Mouse (Mus musculus): ENCODE measurements around the gene Arhgef28. TPM values are rescaled to one million over a fixed set of nuclear protein-coding genes. Genes with fewer than 3 reads are reported as not detected.

Gene Arhgef28
- polyA plus RNA-seq, 1 experiment: 16.7 TPM

DNA sequence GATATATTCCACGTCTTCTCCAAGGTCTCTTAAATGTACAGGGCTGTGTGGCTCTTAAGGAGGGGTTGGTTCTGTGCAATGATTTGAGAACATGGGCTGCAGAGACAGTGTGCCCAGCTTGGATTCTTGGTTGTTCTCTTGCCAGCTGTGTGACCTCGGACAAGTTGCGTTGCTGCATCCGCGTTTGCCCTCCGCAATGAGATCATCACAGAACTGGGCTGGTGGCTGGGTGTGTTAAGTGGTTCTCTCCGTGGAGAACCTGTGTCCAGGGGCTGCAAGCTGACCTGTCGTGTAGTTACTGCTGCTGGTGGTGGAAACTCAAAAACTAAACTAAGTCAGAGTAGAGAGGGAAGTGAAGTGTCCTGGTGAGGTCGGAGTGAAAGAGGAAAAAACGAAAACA, 279.9 kb downstream of the Arhgef28 start:
- no peak for TF ChIP-seq CTCF (IDR thresholded peaks at IDR 0.05; ENCODE audit: borderline replicate concordance, insufficient read depth, low read length)
- no peak for TF ChIP-seq POLR2A (IDR thresholded peaks at IDR 0.05; ENCODE audit: low read depth, low read length)
- no peak overlapping the region for H3K4me3 ChIP-seq (ENCODE audit: insufficient read depth, low read length)
- H3K4me1 ChIP-seq (ENCODE audit: control insufficient read depth, insufficient read depth, low read length): peaks cover 15% of the 10 kb centered on the region
- no peak overlapping the region for H3K27ac ChIP-seq (ENCODE audit: insufficient read depth, low read length)

DNA sequence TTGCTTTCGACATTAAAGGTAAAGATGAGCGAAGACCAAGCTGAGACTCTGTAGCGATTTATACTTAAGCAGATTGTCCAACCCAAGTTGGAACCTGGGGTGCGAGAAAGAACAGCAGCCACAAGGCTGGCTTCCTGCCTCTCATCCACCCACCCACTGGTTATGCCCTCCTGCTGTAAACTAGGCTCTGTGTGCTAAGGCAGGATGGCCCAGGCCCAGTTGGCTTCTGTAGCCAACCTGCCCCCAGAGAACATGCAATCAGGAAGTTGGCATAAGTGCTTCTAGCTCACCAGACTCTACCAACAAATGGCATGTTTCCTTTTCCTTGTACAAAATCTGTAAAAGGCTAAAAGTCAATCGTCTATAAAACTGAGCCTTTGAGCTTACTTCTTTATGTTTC, 283.2 kb downstream of the Arhgef28 start:
- H3K4me1 ChIP-seq (ENCODE audit: control insufficient read depth, insufficient read depth, low read length): peaks cover 7% of the 10 kb centered on the region
- H3K4me3 ChIP-seq (ENCODE audit: insufficient read depth, low read length): no peak overlapping the region
- H3K27ac ChIP-seq (ENCODE audit: insufficient read depth, low read length): no peak overlapping the region
- TF ChIP-seq POLR2A (IDR thresholded peaks at IDR 0.05; ENCODE audit: low read depth, low read length): no peak
- no peak for TF ChIP-seq CTCF (IDR thresholded peaks at IDR 0.05; ENCODE audit: borderline replicate concordance, insufficient read depth, low read length)

- no peak for TF ChIP-seq POLR2A (IDR thresholded peaks at IDR 0.05; ENCODE audit: low read depth, low read length)
- no peak for TF ChIP-seq CTCF (IDR thresholded peaks at IDR 0.05; ENCODE audit: borderline replicate concordance, insufficient read depth, low read length)
- no peak overlapping the region for H3K27ac ChIP-seq (ENCODE audit: insufficient read depth, low read length)
- peaks cover 4% of the 10 kb centered on the region for H3K4me1 ChIP-seq (ENCODE audit: control insufficient read depth, insufficient read depth, low read length)
- no peak overlapping the region for H3K4me3 ChIP-seq (ENCODE audit: insufficient read depth, low read length)
Measured at GRCm38 (mm10) chr13:97919590-97919989, 286.6 kb downstream of the Arhgef28 start.

DNA sequence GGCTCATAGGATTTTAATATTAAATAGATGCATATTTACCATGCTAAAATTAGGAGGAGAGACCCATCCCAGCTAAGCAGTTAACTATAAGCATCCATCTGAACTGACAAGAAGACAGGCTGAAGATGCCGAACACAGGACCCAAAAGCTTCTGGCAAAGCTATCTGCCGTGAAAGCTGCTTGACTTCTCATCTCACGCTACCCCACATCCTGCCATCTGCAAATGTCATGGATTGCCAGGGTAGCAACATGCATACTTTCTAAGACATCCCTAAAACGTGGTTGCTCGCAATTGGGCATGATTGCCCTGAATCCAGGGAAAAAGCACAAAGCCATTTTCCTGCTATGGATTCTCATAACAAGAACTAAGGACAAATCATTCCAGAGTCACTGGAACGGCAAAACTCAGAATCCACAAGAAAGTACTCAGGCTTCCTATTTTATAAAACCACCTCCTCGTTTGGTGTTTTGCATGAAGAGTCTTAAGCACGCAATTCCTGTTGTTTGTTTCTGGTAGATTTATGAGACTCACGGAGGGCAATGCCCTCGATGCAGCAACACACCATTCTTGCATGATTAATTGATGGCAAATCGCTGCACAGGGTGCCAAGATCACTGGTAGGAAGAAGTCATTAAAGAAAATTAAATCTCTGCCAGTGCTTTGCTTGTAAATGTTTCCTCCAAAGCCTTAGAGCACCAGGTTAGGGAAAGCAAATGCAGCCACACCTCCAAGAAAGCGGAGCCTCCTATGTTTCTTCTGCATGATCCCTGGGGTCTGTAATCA, 287.9 kb downstream of the Arhgef28 start:
- Histone ChIP-seq H3K4me3 (ENCODE audit: insufficient read depth, low read length) (no peak overlapping the region), H3K4me1 (ENCODE audit: control insufficient read depth, insufficient read depth, low read length) (peaks cover 4% of the 10 kb centered on the region), H3K27ac (ENCODE audit: insufficient read depth, low read length) (no peak overlapping the region)
- TF ChIP-seq POLR2A (IDR thresholded peaks at IDR 0.05; ENCODE audit: low read depth, low read length): no peak
- TF ChIP-seq CTCF (IDR thresholded peaks at IDR 0.05; ENCODE audit: borderline replicate concordance, insufficient read depth, low read length): no peak

GRCm38 (mm10) chr13:97911013-97911412, 295.2 kb downstream of the Arhgef28 start:
- Histone ChIP-seq H3K4me1 (ENCODE audit: control insufficient read depth, insufficient read depth, low read length) (peaks cover 14% of the 10 kb centered on the region), H3K27ac (ENCODE audit: insufficient read depth, low read length) (no peak overlapping the region), H3K4me3 (ENCODE audit: insufficient read depth, low read length) (no peak overlapping the region)
- TF ChIP-seq POLR2A (IDR thresholded peaks at IDR 0.05; ENCODE audit: low read depth, low read length) (no peak), CTCF (IDR thresholded peaks at IDR 0.05; ENCODE audit: borderline replicate concordance, insufficient read depth, low read length) (no peak)

DNA sequence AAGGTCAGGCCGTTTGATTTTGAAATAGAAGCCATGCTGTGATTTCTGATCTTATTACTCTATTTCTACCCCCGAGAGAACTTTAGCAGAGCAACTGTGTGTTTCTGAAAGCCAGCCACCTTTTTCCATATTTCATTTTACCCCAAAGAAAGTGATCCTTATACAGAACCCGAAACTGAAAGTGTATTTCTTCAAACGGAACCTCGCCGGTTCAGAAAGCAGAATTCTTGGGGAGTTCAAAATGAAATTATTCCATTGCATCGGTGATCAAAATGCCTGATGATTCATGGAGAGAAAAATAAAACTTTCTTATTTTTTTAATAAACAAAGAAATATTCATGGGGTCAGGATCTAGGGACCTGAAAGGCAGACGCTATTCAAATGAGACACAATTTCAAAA, 303.4 kb downstream of the Arhgef28 start:
- Histone ChIP-seq H3K4me3 (ENCODE audit: insufficient read depth, low read length) (no peak overlapping the region), H3K4me1 (ENCODE audit: control insufficient read depth, insufficient read depth, low read length) (peaks cover 2% of the 10 kb centered on the region; the same call in 1 of the 2 replicates), H3K27ac (ENCODE audit: insufficient read depth, low read length) (no peak overlapping the region)
- TF ChIP-seq POLR2A (IDR thresholded peaks at IDR 0.05; ENCODE audit: low read depth, low read length) (no peak), CTCF (IDR thresholded peaks at IDR 0.05; ENCODE audit: borderline replicate concordance, insufficient read depth, low read length) (no peak)

- H3K27ac ChIP-seq (ENCODE audit: insufficient read depth, low read length): no peak overlapping the region
Measured at GRCm38 (mm10) chr13:97900380-97900758, 305.9 kb downstream of the Arhgef28 start.

GRCm38 (mm10) chr13:97899604-97900379, 306.4 kb downstream of the Arhgef28 start:
- Histone ChIP-seq H3K4me3 (ENCODE audit: insufficient read depth, low read length) (no peak overlapping the region), H3K4me1 (ENCODE audit: control insufficient read depth, insufficient read depth, low read length) (peaks cover 2% of the 10 kb centered on the region; the same call in 1 of the 2 replicates), H3K27ac (ENCODE audit: insufficient read depth, low read length) (no peak overlapping the region)
- TF ChIP-seq CTCF (IDR thresholded peaks at IDR 0.05; ENCODE audit: borderline replicate concordance, insufficient read depth, low read length): no peak
- no peak for TF ChIP-seq POLR2A (IDR thresholded peaks at IDR 0.05; ENCODE audit: low read depth, low read length)

More at GRCm38 (mm10) chr13:97900380-97900758, 305.9 kb downstream of the Arhgef28 start:
- TF ChIP-seq POLR2A (IDR thresholded peaks at IDR 0.05; ENCODE audit: low read depth, low read length): no peak
- no peak for TF ChIP-seq CTCF (IDR thresholded peaks at IDR 0.05; ENCODE audit: borderline replicate concordance, insufficient read depth, low read length)
- Histone ChIP-seq H3K4me1 (ENCODE audit: control insufficient read depth, insufficient read depth, low read length) (peaks cover 2% of the 10 kb centered on the region; the same call in 1 of the 2 replicates), H3K4me3 (ENCODE audit: insufficient read depth, low read length) (no peak overlapping the region)

GRCm38 (mm10) chr13:97898590-97898989, 307.6 kb downstream of the Arhgef28 start:
- TF ChIP-seq CTCF (IDR thresholded peaks at IDR 0.05; ENCODE audit: borderline replicate concordance, insufficient read depth, low read length) (no peak), POLR2A (IDR thresholded peaks at IDR 0.05; ENCODE audit: low read depth, low read length) (no peak)
- H3K27ac ChIP-seq (ENCODE audit: insufficient read depth, low read length): no peak overlapping the region
- peaks cover 2% of the 10 kb centered on the region; the same call in 1 of the 2 replicates for H3K4me1 ChIP-seq (ENCODE audit: control insufficient read depth, insufficient read depth, low read length)
- H3K4me3 ChIP-seq (ENCODE audit: insufficient read depth, low read length): no peak overlapping the region
